Mouse (Mus musculus): ENCODE measurements around the gene Atp6ap2.
"Not testable (repeated sequence)": the region's sequence is repeated elsewhere in the genome, so short reads cannot be mapped to it uniquely, and the experiment has no call there.

Atp6ap2 gene

DNA sequence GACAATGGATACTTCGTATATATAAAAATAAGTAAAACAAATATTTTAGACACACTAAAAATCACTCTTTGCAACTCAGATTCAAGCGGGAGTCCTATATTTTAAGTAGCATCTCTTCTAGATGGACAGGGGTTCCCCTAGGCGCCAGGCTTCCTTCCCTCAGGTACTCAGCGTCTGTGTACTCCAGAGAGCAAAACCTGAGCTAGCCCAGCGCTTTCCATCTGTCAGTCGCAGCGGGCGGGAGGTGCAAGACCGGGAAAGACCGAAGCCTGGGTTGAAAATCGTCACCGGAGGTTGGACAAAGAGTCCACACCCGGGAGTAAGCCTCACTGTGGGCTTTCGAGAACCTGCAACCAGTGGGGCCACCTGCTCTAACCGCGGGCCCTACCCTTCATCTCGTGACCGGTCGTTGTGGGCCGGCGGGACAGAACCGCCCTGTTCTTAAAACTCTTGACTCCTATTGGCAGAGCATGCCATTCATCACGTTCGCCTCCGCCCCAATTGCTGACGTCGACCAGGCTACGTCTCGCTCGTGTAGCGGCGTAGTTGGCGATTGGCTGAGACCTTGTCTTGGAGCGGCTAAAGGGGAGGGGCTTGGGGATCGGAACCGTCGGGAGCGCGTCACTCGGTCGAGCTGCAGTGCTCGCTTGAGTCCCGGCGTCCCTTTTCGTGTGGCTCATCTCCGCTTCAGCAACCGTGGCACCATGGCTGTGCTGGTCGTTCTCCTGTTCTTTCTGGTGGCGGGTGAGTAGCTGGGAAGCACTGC is at the start of gene Atp6ap2:
Atp6ap2 (plus strand) TSS at position 610 of the 766 bp plus-strand sequence.
- DNase-seq (ENCODE audit: low read depth, low spot score): peak; percentile 99

DNA sequence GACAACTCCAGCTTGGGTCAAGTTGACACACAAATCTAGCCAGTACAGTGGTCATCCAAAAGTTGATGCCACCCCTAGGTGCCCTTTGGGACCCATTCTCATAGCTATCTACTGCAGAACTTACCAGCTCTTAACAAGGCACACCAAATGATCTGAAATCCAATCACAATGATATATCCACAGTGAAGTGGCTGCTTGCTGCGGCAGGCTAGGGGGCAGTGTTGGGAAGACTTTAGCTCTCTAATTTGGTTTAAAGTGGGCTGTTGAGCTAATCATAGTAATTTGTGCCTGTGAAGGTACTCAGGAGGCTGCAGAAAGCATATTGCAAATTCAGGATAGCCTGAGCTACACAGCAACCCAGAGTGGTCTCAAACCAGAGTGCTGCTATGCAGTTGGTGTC is 43.2 kb upstream of the Atp6ap2 start:
- no peak for DNase-seq (ENCODE audit: low read depth, low spot score)

DNA sequence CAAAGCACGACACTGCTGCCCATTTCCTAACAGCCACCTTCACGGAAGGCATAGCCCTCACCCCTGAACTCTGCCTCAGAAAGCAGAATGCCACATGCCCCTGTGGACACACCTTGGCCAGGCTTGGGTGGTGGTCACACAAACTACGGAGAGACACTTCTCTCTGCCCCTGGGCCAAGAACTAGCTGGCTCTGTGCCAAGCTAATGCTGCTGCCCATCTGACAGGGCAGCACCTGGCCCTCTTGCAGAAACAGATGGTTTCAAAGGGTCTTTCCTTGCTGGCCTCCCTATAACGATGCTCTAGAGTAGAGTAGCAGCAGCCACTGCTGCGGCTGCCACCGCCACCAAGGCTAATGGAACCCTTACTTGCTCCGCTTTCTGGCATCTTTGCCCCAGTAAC is 30.5 kb upstream of the Atp6ap2 start:
- DNase-seq (ENCODE audit: low read depth, low spot score): no peak

DNA sequence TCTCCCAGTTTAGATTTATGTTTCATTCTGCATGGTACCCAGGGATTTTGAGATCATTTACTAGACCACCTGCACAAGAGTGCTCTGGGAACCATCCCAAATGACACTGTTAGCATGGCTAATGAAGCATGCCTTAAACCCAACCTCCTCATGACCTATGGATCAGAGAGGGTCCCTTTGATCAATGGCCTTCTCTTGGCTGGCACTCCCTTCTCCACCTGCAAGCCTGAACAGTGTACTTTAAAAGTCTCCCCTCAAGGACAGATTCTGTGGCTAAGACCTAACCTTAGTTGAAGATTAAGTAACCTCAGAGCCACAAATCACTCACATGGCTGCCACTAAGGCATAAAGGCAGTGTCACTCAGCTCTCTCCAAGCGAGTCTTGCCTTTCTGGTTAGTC is 16.2 kb upstream of the Atp6ap2 start:
- DNase-seq (ENCODE audit: low read depth, low spot score): no peak

DNA sequence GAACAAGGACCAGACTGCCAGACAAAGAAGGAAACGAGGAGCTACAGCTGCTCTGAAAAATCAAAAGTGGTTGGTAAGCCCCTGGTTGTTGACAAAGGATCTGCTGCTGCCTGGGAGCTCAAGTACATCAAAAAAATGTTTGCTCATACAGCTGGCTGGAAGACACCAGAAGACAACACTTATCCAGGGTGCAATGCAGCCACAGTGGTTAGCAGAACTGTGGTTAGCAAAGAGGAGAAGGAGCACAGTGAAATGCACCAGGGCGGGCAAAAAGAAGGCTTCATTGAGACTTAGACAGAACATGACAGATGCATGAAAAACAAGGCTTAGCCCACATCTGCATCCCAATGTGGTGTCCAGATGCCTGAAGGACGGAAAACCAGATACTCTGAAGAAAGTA is 9.7 kb upstream of the Atp6ap2 start:
- no peak for DNase-seq (ENCODE audit: low read depth, low spot score)

DNA sequence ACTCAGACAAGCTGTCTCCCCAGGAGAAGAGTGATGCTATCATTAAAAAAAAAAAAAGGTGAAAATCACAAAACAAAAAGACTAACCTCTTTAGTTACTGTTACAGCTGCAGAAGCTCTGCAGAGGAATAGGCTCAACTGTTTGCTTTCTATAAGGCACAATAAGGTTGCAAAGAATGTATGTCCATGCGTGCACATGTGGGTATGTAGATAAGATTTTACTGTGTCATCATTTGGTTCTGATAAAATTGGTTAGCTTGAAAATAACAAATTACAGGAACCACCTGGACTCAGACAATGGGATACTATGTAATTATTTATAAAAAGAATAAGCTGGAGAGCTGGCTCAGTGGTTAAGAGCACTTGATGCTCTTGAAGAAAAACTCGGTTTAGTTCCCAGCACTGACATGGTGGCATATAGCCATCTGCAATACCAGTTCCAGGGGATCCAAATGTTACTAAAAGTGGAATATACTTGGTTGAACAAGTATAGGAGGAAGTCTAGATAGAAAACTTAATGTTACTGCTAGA is 9.2 kb upstream of the Atp6ap2 start:
- DNase-seq (ENCODE audit: low read depth, low spot score): no peak

DNA sequence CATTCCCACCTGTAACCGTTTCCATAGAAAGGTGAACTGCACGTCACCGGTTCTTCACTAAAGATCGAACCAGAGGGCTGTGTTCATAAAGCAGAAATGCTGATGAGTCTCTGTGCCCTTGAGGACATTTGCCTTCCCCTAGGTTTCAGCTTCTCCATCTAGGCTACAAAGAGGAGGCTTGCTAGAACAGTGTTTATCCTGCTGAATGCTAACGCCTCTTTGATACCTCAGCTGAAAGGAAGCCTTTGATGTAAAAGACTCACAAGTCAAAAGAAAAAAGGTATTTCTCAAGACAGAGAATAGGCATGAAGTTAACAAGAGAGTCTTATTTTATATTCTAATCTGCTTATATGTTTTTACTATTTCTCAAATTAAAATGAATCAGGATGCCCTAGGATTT is 4.3 kb upstream of the Atp6ap2 start:
- no peak for DNase-seq (ENCODE audit: low read depth, low spot score)

DNA sequence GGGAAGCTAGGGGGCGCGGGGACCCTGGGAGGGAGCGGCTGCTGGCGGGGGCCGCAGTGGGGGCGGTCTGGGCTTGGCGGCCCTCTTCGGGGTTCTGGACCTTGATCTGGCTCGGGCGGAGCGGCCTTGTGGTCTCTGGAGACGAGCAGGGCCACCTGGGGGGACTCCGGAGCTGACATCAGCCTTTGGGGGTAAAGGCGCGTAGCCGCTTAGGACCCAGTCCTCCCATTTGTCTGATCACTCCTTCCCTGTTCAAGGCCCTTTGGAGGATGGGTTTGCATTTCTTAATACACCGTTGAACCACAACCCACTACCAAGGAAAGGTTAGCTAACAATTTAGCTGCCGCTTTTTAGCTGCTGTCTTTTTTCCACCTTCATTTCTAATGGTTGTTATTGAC is 356 bp downstream of the Atp6ap2 start:
- DNase-seq (ENCODE audit: low read depth, low spot score): peak; percentile 12

DNA sequence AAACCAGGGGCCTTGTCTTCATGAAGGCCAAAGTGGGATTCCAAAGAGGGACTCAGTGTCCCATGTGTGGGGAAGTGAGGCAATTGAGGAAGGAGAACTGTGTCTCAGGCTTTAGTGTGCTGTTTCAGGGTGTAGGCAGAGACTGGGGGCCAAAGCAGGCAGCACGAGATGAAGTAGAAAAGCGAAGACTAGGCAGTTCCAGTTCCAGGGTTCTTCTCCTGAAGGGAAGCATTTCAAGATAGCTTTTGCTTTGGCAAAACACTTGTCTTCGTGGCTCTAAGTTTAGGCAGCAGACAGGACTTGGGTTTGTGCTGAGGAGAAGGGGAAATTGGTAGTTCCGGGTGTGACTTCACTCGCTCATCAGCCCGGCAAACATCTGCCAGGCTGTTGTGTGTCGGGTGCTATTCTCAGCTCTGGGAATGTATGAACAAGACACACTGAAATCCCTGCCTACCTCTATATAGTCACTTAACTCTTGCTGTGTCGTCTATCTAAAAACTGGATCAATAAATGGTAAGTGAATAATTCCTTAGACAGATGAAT is 3.9 kb downstream of the Atp6ap2 start:
- DNase-seq (ENCODE audit: low read depth, low spot score): peak; percentile 62

DNA sequence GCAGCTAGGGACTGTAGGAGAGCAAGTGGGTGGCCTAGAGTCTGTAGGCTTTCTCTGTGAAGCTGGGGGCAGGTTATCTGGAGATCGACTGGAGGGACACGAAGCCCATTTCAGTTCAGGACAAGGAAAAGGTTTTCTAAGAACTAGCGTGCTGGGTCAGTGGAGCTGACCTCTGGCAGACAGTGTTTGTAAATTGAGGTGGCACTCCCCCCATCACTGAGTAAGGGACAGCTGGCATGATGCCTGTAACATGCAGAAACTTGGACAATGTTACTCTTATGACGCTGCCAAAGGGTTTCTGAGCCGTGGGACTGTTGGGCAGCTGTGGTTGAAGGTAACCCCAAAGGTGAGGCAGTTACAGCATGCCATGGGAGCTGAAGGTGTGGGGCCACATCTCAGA is 4.4 kb downstream of the Atp6ap2 start:
- DNase-seq (ENCODE audit: low read depth, low spot score): peak; percentile 20

DNA sequence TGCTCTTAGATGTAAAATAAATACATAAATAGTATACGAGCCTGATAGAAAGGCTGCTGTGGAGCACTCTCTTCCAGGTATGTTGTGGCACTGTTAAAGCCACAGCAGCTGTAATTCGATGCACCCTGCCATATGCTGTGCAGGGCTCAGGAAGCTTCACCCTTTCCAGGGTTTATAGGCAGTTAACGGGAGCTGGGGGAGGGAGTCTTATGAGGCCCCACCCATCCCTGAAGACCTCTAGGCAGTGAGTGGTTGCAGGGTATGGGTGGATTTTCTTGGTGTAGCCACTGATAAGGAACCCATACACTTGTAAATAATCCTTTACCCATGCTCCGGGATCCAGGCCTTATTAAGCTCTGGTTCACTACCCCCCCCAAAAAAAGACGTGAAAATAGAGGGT is 6.2 kb downstream of the Atp6ap2 start:
- DNase-seq (ENCODE audit: low read depth, low spot score): no peak

DNA sequence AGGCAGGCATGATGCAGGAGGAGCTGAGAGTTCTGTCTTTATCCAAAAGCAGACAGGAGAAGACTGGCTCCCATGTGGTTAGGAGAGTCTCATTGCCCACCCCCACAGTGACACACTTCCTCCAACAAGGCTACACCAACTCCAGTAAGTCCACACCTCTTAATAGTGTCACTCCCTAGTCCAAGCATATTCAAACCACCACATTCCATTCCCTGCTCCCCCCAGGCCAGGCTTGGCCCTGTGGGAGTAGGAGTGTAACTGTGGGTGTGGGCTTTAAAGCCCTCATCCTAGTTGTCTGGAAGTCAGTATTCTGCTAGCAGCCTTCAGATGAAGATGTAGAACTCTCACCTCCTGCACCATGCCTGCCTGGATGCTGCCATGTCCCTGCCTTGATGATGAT is 22.9 kb downstream of the Atp6ap2 start:
- not testable (repeated sequence) for DNase-seq (ENCODE audit: low read depth, low spot score)

DNA sequence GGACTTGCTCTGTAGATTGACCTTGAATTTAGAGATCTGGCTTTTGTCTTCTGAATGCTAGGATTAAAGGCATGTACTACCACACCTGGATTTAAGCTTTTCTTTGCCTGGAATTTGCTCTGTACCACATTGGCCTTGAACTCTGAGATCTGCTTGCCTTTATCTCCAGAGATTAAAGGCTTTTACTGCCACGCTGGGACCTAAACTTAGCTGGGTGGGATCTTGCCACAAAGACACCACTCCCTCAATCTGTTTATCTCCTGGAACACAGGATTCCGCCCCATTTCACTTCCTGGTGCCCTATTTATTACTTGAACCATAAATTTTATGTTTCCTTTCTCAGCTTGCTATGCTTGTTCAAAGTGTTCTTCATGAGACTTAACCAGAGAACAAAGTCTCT is 23.6 kb downstream of the Atp6ap2 start:
- DNase-seq (ENCODE audit: low read depth, low spot score): no peak

DNA sequence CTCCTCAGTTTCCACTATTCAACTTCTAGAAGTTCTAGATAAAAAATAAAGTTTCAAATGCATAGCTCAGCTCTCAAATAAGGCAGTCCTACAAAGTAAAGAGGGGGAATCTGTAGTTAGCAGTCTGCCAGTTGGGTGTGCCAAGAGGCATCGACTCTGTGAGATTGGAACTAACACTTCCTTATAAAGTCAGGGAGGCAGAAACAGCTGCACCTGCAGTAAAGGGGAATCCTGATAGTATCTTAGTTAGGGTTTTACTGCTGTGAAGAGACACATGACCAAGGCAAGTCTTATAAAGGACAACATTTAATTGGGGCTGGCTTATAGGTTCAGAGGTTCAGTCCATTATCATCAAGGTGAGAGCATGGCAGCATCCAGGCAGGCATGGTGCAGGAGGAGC is 24.8 kb downstream of the Atp6ap2 start:
- not testable (repeated sequence) for DNase-seq (ENCODE audit: low read depth, low spot score)

DNA sequence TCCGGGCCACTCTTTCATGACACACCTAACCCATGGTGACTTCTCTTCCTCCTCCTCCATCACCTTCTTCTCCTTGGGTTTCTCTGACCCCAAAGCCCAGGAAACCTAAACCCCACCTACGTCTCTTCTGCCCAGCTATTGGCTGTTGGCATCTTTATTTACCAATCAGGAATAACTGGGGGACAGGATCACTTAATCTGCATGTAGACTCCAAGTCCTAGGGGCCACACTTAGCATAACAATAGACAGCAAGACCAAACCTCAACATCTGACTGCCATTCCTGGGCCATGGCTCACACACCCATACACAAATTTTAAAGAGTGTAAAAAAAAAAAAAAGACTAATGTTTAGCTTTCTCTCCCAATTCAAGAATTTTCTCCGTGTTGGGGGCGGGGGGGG is 37.5 kb downstream of the Atp6ap2 start:
- DNase-seq (ENCODE audit: low read depth, low spot score): no peak

DNA sequence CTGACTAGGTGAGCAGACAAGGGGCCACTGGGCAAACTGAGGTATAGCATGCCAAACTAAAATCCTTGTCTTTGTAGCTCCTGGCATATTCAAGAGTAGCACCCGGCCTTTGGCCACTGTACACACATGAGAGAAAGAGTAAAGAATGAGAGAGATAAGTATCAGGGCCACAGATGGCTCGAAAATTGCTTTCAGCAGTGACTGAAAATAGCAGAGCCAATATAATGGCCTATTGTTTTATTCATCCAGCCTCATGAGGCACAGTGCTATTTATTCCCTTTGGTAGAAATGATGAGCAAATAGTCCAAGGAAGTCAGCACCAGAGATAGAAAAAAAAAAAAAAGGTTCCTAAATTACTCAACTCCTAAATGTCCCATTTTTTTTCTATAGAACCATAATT is 57.4 kb downstream of the Atp6ap2 start:
- peak; percentile 53 for DNase-seq (ENCODE audit: low read depth, low spot score)

DNA sequence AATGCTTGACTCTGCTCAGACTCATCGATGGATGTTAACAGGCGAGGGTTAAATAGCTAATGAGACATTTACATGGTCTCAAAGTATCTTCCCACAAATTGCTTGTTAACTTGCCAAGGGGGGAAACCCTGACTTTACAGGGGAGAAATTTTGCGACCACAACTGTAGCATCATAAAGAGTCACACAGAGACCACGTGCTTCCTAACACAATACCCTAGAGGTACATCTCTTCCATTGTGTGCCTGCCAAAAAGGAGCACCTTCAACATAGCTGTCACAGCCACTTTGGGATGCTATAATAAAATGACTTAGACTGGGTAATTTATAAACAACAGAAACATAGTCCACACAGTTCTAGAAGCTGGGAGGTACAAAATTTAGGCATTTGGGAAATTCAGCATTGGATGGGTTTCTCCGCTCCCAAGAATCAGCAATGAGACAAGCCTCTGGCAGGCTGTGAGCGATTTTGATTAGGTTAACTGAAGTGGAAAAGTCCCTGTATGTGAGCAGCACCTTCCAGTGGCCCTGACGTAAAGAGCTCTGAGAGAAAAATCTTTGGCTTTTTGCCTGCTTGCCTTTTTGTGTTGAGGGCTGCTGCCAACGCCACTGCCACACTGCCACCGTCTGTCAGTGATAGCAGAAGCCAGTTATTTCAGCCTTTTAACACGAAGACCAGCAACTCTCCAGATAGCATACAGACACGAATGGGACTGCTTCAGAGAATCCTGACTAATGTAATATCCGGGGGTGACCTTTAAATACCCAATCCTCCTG is 58.1 kb downstream of the Atp6ap2 start:
- DNase-seq (ENCODE audit: low read depth, low spot score): peak; percentile 90

DNA sequence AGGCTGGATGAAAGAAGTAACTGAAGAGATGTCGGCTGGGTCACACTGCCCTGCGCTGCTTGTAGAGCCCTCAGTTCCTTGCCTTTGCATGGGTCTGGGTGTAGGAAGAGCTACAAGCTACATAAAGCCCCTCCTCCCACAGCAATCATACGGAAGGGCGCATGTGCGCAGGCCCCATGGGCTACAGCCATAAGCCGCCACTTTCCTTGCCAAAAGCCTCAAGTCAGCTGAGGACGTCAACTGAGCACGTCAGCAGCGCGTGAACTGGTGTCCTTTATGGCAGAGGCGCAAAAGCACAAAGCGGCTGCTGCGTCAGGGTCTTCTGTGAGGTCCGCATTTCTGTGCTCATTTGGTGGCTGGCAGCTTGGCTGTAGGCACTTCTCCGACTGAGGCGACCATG is 64.3 kb downstream of the Atp6ap2 start:
- DNase-seq (ENCODE audit: low read depth, low spot score): no peak

DNA sequence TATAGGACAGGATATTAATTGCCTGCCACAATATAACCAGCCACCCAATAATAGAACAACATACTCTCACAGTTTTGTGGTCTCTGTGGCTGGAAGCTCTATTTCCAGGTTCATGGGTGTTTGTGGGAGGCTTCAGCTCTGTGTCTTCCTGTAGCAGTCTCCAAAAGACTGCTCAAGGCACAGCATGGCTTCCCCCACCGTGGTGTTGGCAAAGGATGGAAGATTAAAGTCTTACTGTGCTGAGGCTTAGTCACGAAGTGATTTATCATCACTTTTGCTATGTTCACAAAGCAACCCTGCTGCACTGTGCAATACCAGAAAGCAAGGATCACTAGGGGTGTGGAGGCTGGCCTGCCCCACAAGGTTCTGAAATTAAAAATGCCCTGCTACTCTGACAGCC is 66.3 kb downstream of the Atp6ap2 start:
- DNase-seq (ENCODE audit: low read depth, low spot score): peak; percentile 76
